Mouse (Mus musculus) cerebellum, adult 2 months (tissue): ENCODE results near the gene Rab31.

ENCODE experiments used
- CTCF ChIP-seq: fragments of 200-500 bp; IDR thresholded peaks from 2 replicates; pipeline ENCODE4 v1.5.1; 2011; ENCODE audit warnings: low read depth, mild to moderate bottlenecking, control low read depth, low read length, moderate library complexity, borderline replicate concordance; ENCODE audit not compliant: insufficient read depth
- POLR2A ChIP-seq: fragments of 200-500 bp; IDR thresholded peaks from 2 replicates; pipeline ENCODE4 v1.6.1; 2011; ENCODE audit warnings: low read length, control low read depth, borderline replicate concordance; ENCODE audit not compliant: insufficient read depth

DNA sequence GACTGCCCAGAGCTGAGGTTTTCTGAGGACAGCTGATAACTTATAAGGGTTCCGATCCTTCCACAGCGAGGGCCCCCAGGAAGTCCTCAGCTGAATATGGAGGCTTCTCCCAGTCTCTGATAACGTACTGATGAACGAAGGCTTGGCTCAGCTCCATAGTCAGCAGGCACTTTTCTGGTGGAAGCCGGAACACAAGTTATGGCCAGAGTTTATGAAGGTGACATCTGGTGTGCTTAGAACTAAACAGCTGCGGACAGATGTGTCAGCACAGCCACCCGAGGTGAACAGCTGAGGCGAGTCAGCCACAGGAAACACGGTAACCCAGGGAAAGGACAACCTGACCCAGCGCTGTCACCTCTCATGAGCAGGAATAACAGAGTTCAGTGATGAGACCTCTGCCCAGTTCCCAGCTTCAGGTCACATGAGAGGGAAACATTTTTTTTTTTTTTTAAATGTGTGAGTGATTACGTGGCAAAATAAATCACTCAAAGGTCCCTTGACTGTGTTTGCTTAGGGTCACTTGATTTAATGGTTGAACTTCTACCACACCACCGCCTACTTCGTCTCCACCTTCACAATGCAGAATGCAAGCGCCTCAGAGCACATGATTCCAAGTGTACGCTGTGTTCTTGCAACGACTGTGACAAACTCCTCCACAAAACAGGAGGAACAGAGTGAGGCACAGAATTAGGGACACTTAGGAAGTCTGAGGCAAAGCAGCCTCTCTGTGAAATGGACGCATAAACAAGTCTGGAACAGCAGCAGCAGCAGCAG lies 106.0 kb downstream of the Rab31 start:
- TF ChIP-seq POLR2A (no peak), CTCF (no peak)
